Mouse (Mus musculus) brain, embryonic 14.5 days (tissue): ENCODE results near the gene Itpr2.

Experiments used
- CTCF ChIP-seq: fragments of 200-500 bp; IDR thresholded peaks from 2 replicates; pipeline ENCODE4 v1.5.1; 2012; ENCODE audit warnings: inconsistent platforms, mild to moderate bottlenecking, moderate library complexity, borderline replicate concordance; ENCODE audit not compliant: insufficient read depth, insufficient read length; ENCODE audit errors: extremely low read depth
- POLR2A ChIP-seq: fragments of 200-500 bp; IDR thresholded peaks from 2 replicates; pipeline ENCODE4 v1.6.1; 2012; ENCODE audit warnings: mild to moderate bottlenecking, inconsistent platforms, borderline replicate concordance; ENCODE audit not compliant: poor library complexity, insufficient read depth, insufficient read length, severe bottlenecking; ENCODE audit errors: extremely low read depth

GRCm38 (mm10) chr6:146197868-146198379 is 304.1 kb downstream of the Itpr2 start:
- no peak for TF ChIP-seq POLR2A
- TF ChIP-seq CTCF, result no peak
